ENCODE assay signal across 19 mouse cellular contexts in the genomic region with DNA sequence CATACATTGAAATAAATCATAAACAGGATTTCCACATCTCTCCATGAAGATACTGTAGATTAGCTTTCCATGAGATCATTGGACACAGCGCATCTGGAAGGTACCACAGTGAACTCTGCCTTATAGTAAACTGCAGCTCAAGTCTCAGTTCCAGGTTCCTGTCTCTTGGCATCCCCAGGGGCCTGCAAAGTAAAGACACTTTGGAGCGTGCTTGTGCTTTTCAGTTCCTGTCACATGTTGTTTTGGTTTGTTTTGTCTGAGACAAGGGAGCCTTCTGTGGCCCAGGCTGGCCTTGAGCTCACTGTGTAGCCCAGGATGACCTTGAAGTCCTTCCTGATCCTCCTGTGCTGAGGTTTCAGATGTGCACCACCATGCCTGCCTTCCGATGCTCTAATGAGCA.
"Had no signal": no experiment of that assay in that cellular context is flagged by ENCODE, and none has a peak within 500 bp of the region (broad histone marks: within the 10 kb centered on the region; RNA-seq: fewer than 3 reads in every experiment).

No protein-coding gene starts in this region.

- DNase-seq: kidney, adult 2 months; kidney, postnatal 10 days; kidney, postnatal 36 days; liver, postnatal 0 days; lung, embryonic 14.5 days; midbrain, embryonic 14.5 days; retina, postnatal 1 day; right cerebral cortex, postnatal 25 days; spleen, adult 18-20 months; thymus, adult 18-20 months; thymus, postnatal 4 days had no signal

- H3K36me3 ChIP-seq: kidney, embryonic 15.5 days; limb, embryonic 12.5 days; limb, embryonic 15.5 days; midbrain, embryonic 10.5 days; neural tube, embryonic 12.5 days; neural tube, embryonic 15.5 days had no signal

- H3K9me3 ChIP-seq: kidney, embryonic 15.5 days; limb, embryonic 12.5 days; limb, embryonic 15.5 days; megakaryocyte, embryonic 14.5 days; midbrain, embryonic 10.5 days; neural tube, embryonic 12.5 days; neural tube, embryonic 15.5 days had no signal

- H3K27ac ChIP-seq: kidney, embryonic 15.5 days; limb, embryonic 12.5 days; limb, embryonic 15.5 days; liver, embryonic 14.5 days; midbrain, embryonic 10.5 days; neural tube, embryonic 12.5 days; neural tube, embryonic 15.5 days had no signal

- H3K4me3 ChIP-seq: kidney, embryonic 15.5 days; limb, embryonic 12.5 days; limb, embryonic 15.5 days; megakaryocyte, embryonic 14.5 days; midbrain, embryonic 10.5 days; neural tube, embryonic 12.5 days; neural tube, embryonic 15.5 days had no signal

- H3K4me1 ChIP-seq: kidney, embryonic 15.5 days; limb, embryonic 12.5 days; limb, embryonic 15.5 days; midbrain, embryonic 10.5 days; neural tube, embryonic 12.5 days; neural tube, embryonic 15.5 days had no signal

- H3K27me3 ChIP-seq: kidney, embryonic 15.5 days; limb, embryonic 12.5 days; limb, embryonic 15.5 days; megakaryocyte, embryonic 14.5 days; neural tube, embryonic 12.5 days; neural tube, embryonic 15.5 days had no signal
